Mouse (Mus musculus): ENCODE data around the gene Susd6.

GRCm38 (mm10) chr12:80863370-80863769, 73.1 kb downstream of the Susd6 start:
- TF ChIP-seq CTCF (IDR thresholded peaks at IDR 0.05; ENCODE audit: low read depth, low read length) (no peak), GATA1 (IDR thresholded peaks at IDR 0.05; ENCODE audit: borderline replicate concordance, low read length) (no peak), TAL1 (conservative IDR thresholded peaks at IDR 0.05; ENCODE audit: low read depth, low read length) (no peak), POLR2AphosphoS5 (IDR thresholded peaks at IDR 0.05; ENCODE audit: insufficient replicate concordance, low read depth, low read length) (no peak), GATA2 (IDR thresholded peaks at IDR 0.05; ENCODE audit: borderline replicate concordance, low read depth, low read length) (no peak)

Measured in G1E (cell line).